Mouse (Mus musculus) liver, postnatal 0 days (tissue): ENCODE data around the gene Hlcs.

Source experiments
- CTCF ChIP-seq: sonication (generic); IDR thresholded peaks from 2 replicates; pipeline ENCODE4 v1.5.1; 2016; ENCODE audit warnings: antibody characterized with exemption, low read depth
- EP300 ChIP-seq: IDR thresholded peaks from 2 replicates; pipeline ENCODE4 v1.6.1; 2016; ENCODE audit warnings: antibody characterized with exemption, low read depth, mild to moderate bottlenecking

- TF ChIP-seq CTCF (no peak), EP300 (no peak)
Measured at GRCm38 (mm10) chr16:94327781-94328711, 14.7 kb upstream of the Hlcs start, which contains the start of gene Ripply3.
